Mouse (Mus musculus) spleen, adult 2 months (tissue): ENCODE results near the gene Hnf1a.

Source experiments
- CTCF ChIP-seq: fragments of 200-500 bp; IDR thresholded peaks from 2 replicates; pipeline ENCODE4 v1.5.1; 2011; ENCODE audit warnings: mild to moderate bottlenecking, inconsistent platforms; ENCODE audit not compliant: insufficient read depth, insufficient read length, insufficient replicate concordance; ENCODE audit errors: extremely low read depth
- POLR2A ChIP-seq: fragments of 200-500 bp; IDR thresholded peaks from 2 replicates; pipeline ENCODE4 v1.6.1; 2011; ENCODE audit warnings: low read depth, low read length, inconsistent platforms

GRCm38 (mm10) chr5:114969064-114969463 is 1.8 kb downstream of the Hnf1a start:
- TF ChIP-seq POLR2A (no peak), CTCF (no peak)
